Mouse (Mus musculus) CH12.LX (cell line): ENCODE measurements around the gene Sp3. TPM values are rescaled to one million over a fixed set of nuclear protein-coding genes. Genes with fewer than 3 reads are reported as not detected.

Source experiments
- DNase-seq: peaks from one replicate; pipeline ENCODE4 v3.0.0-alpha.2; 2013; ENCODE audit errors: extremely low read depth
- H3K27ac ChIP-seq: 2 replicates; pipeline ENCODE4 v1.5.1; 2012; ENCODE audit warnings: low read depth, mild to moderate bottlenecking, control low read depth, moderate library complexity; ENCODE audit not compliant: insufficient read depth
- H3K27me3 ChIP-seq: replicated peaks from 2 replicates; pipeline ENCODE3; 2012; ENCODE audit warnings: inconsistent platforms
- H3K36me3 ChIP-seq, 2 experiments: replicated peaks in 1 of 2; 2 replicates each; pipeline versions ENCODE3 to v1.6.1; 2012; ENCODE audit warnings: inconsistent platforms in 1 of 2, low read length in 1 of 2, mild to moderate bottlenecking in 1 of 2, mixed read lengths in 1 of 2, moderate library complexity in 1 of 2; ENCODE audit not compliant: control insufficient read depth in 1 of 2, insufficient read depth in 1 of 2
- H3K4me1 ChIP-seq, 2 experiments: 2 replicates each; pipeline ENCODE4 v1.6.1; 2012; ENCODE audit warnings: inconsistent platforms in 1 of 2, moderate library complexity in 1 of 2; ENCODE audit not compliant: insufficient read depth in 2 of 2, control insufficient read depth in 1 of 2
- H3K4me2 ChIP-seq: 2 replicates; pipeline ENCODE4 v1.6.1; 2012; ENCODE audit warnings: low read depth, mild to moderate bottlenecking, control low read depth; ENCODE audit not compliant: poor library complexity, insufficient read depth, severe bottlenecking
- H3K4me3 ChIP-seq, 3 experiments: fragments of 150-350 bp in 1 of 3; sonication (generic) in 1 of 3; replicated peaks in 1 of 3; 2 replicates each; pipeline versions ENCODE3 to v1.5.1; 2011 to 2012; ENCODE audit warnings: low read depth in 2 of 3, low read length in 2 of 3, mild to moderate bottlenecking in 2 of 3, moderate library complexity in 2 of 3, control low read depth in 1 of 3, improper control_type of control experiment in 1 of 3, inconsistent platforms in 1 of 3, mixed read lengths in 1 of 3; ENCODE audit not compliant: poor library complexity in 1 of 3
- H3K79me2 ChIP-seq: replicated peaks from 2 replicates; pipeline ENCODE4 v1.6.1; 2012; ENCODE audit warnings: mild to moderate bottlenecking, moderate library complexity; ENCODE audit not compliant: control insufficient read depth, poor library complexity, insufficient read depth, severe bottlenecking; ENCODE audit errors: extremely low read depth
- H3K9ac ChIP-seq: 2 replicates; pipeline ENCODE4 v1.6.1; 2012; ENCODE audit warnings: low read depth, mild to moderate bottlenecking, control low read depth, moderate library complexity; ENCODE audit not compliant: insufficient read depth
- H3K9me3 ChIP-seq: replicated peaks from 2 replicates; pipeline ENCODE3; 2012; ENCODE audit warnings: low read length, inconsistent platforms, mixed read lengths
- CHD1 ChIP-seq: IDR thresholded peaks from 2 replicates; pipeline ENCODE4 v1.6.1; 2012; ENCODE audit warnings: low read depth, low read length, improper control_type of control experiment, inconsistent platforms
- IRF4 ChIP-seq: IDR thresholded peaks from 2 replicates; pipeline ENCODE4 v1.6.1; 2014; ENCODE audit warnings: low read depth, mild to moderate bottlenecking, inconsistent platforms, low read length, improper control_type of control experiment
- KAT2A ChIP-seq: IDR thresholded peaks from 2 replicates; pipeline ENCODE4 v1.6.1; 2012; ENCODE audit warnings: low read length, improper control_type of control experiment, inconsistent platforms; ENCODE audit not compliant: insufficient replicate concordance
- MAFK ChIP-seq: IDR thresholded peaks from 2 replicates; pipeline ENCODE4 v1.6.1; 2011; ENCODE audit warnings: low read length, improper control_type of control experiment; ENCODE audit not compliant: insufficient replicate concordance
- NRF1 ChIP-seq: IDR thresholded peaks from 2 replicates; pipeline ENCODE4 v1.6.1; 2014; ENCODE audit warnings: low read depth, mild to moderate bottlenecking, inconsistent platforms, low read length, improper control_type of control experiment, moderate library complexity
- RCOR1 ChIP-seq: conservative IDR thresholded peaks from 2 replicates; pipeline ENCODE4 v1.6.1; 2012; ENCODE audit warnings: low read depth, mild to moderate bottlenecking, inconsistent platforms, low read length, improper control_type of control experiment
- TBP ChIP-seq: conservative IDR thresholded peaks from 2 replicates; pipeline ENCODE4 v1.6.1; 2011; ENCODE audit warnings: low read depth, low read length, improper control_type of control experiment
- dilution Hi-C: fragments of 300-500 bp; cut with MboI; formaldehyde crosslinking; loops from 2 replicates; pipeline ENCODE4 v1.14.3; 2020; ENCODE audit warnings: low sequenced_read_pairs; ENCODE audit not compliant: extremely low pct_unique_long_range_greater_than_20kb, extremely low pct_ligation_motif_present
- in situ Hi-C: fragments of 300-500 bp; cut with MboI; formaldehyde crosslinking; loops from 3 replicates; pipeline ENCODE4 v1.14.3; 2019; ENCODE audit warnings: low sequenced_read_pairs, low pct_ligation_motif_present, low pct_unique_long_range_greater_than_20kb, mixed read lengths
- polyA plus RNA-seq: library from polyadenylated mRNA; unstranded; fragments of >175 nt; gene quantifications from 2 replicates; pipeline ENCODE4 v1.2.1, GENCODE M21; 2012; ENCODE audit warnings: low read depth; ENCODE audit not compliant: insufficient read length
- total RNA-seq, 2 experiments: library from RNA; depleted of rRNA; stranded (reverse); fragments of 300-350 nt in 1 of 2; fragments of >200 nt in 1 of 2; gene quantifications; 2 replicates each; pipeline ENCODE4 v1.2.3; 2012 to 2014

Sp3 gene
- total and polyA plus RNA-seq, 3 experiments = 37.7 to 86.8 (median 40.4) TPM

- Histone ChIP-seq H3K4me2 (no peak overlapping the region), H3K36me3 (peaks cover 8 to 14% of the 10 kb centered on the region in 2 experiments), H3K4me1 (peaks cover 11 to 31% of the 10 kb centered on the region in 2 experiments), H3K27ac (no peak overlapping the region), H3K4me3 (no peak overlapping the region), H3K27me3 (no peaks in the 10 kb centered on the region), H3K9ac (no peak overlapping the region), H3K9me3 (peaks cover 20% of the 10 kb centered on the region), H3K79me2 (peaks cover 3% of the 10 kb centered on the region; the same call in 1 of the 2 replicates)
- dilution Hi-C loops (no loop called here), in situ Hi-C loops (no loop called here)
- DNase-seq = no peak
- TF ChIP-seq NRF1 (no peak), MAFK (no peak), TBP (no peak), CHD1 (no peak), KAT2A (no peak), IRF4 (no peak)
These were observed 5.3 kb upstream of the Sp3 start for GRCm38 (mm10) chr2:72985516-72985915.

DNA sequence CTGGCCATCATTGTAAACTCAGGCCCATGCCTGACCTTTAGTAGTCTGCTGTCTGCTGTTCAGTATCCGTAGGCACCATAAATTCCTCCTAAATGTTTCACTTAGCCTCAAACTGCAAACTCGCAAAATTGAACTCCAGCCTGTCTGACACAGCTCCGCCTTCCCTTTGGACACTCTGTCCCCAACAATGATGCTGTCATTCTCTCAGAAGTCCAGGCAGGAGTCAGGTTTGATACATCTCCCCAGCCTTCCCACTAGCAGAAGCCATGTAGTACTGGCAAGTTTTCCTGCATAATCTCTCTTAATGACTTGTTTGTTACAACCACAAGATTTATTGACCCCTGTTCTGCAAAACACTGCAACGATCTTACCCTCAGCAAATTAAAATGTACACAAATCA, 4.6 kb upstream of the Sp3 start:
- in situ Hi-C loops (no loop called here), dilution Hi-C loops (no loop called here)

DNA sequence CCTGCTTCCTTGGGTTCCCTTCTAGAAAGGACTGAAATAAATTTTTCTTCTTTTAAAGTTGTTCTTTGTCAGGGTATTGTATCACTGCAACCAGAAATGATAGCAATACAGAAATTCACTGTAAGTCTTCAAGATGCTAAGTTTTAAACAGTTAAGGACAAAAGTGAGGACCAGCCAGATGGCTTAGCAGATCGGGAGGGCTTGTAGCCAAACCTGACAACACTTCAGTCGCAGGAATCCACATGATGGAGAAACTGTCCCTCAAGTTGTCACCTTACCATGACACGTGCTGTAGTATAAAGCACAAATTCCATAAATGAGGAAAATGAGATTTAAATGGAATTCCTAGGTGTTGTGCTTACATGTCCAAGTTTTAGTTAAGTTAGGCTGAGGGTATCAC, 3.0 kb upstream of the Sp3 start:
- DNase-seq = no peak
- TF ChIP-seq MAFK = no peak
- no peak overlapping the region for H3K27ac ChIP-seq
- dilution Hi-C loops = no loop called here
- no peak overlapping the region for H3K4me2 ChIP-seq
- H3K4me1 ChIP-seq = peaks cover 11 to 31% of the 10 kb centered on the region in 2 experiments
- peaks cover 7% of the 10 kb centered on the region for H3K79me2 ChIP-seq
- H3K36me3 ChIP-seq = peaks cover 0 to 5% of the 10 kb centered on the region in 2 experiments
- in situ Hi-C loops = no loop called here
- no peak overlapping the region for H3K9ac ChIP-seq
- H3K27me3 ChIP-seq = no peaks in the 10 kb centered on the region
- H3K4me3 ChIP-seq = no peak overlapping the region
- H3K9me3 ChIP-seq = peaks cover 4% of the 10 kb centered on the region

More for the DNA sequence above, 4.6 kb upstream of the Sp3 start:
- Histone ChIP-seq H3K4me2 (no peak overlapping the region), H3K4me3 (no peak overlapping the region), H3K4me1 (peaks cover 11 to 31% of the 10 kb centered on the region in 2 experiments), H3K79me2 (peaks cover 3% of the 10 kb centered on the region; the same call in 1 of the 2 replicates), H3K9me3 (peaks cover 18% of the 10 kb centered on the region), H3K36me3 (peaks cover 8 to 14% of the 10 kb centered on the region in 2 experiments), H3K27ac (no peak overlapping the region), H3K9ac (no peak overlapping the region), H3K27me3 (no peaks in the 10 kb centered on the region)
- no peak for DNase-seq
- TF ChIP-seq RCOR1 = no peak
